Mouse (Mus musculus) adrenal gland (tissue): Measurements from ENCODE around the gene Hist1h2bh.
"Not testable (repeated sequence)": the region's sequence is repeated elsewhere in the genome, so short reads cannot be mapped to it uniquely, and the experiment has no call there.

Experiments used
- intact Hi-C: fragments of 180-260 bp; cut with DNase I; formaldehyde crosslinking; loops from one replicate; pipeline ENCODE4 v1.15.1; 2025

Gene Hist1h2bh

GRCm38 (mm10) chr13:23574546-23575170 is 31.5 kb upstream of the Hist1h2bh start:
- intact Hi-C loops: not testable (repeated sequence)

GRCm38 (mm10) chr13:23573898-23574524 is 30.8 kb upstream of the Hist1h2bh start, which contains the start of the genes Hist1h2bf and Hist1h2ad:
TSS of gene Hist1h2bf (minus strand) at chr13:23574196.
TSS of gene Hist1h2ad (plus strand) at chr13:23574381.
- intact Hi-C loops: not testable (repeated sequence)

GRCm38 (mm10) chr13:23573034-23573897 is 30.1 kb upstream of the Hist1h2bh start:
- intact Hi-C loops: not testable (repeated sequence)

- intact Hi-C loops: no loop called here
Observed at GRCm38 (mm10) chr13:23572218-23573033, 29.2 kb upstream of the Hist1h2bh start.

GRCm38 (mm10) chr13:23571504-23572217 is 28.5 kb upstream of the Hist1h2bh start:
- intact Hi-C loops: not testable (repeated sequence)

GRCm38 (mm10) chr13:23571022-23571503 is 27.9 kb upstream of the Hist1h2bh start, which contains the start of the genes Hist1h2ae and Hist1h2bg:
TSS of gene Hist1h2ae (minus strand) at chr13:23571220.
TSS of gene Hist1h2bg (plus strand) at chr13:23571396.
- intact Hi-C loops: no loop called here

GRCm38 (mm10) chr13:23570261-23571021 is 27.2 kb upstream of the Hist1h2bh start:
- intact Hi-C loops: not testable (repeated sequence)

- intact Hi-C loops: no loop called here
Observed at GRCm38 (mm10) chr13:23564482-23564881, 21.3 kb upstream of the Hist1h2bh start.

GRCm38 (mm10) chr13:23562699-23563462 is 19.7 kb upstream of the Hist1h2bh start:
- intact Hi-C loops: no loop called here

GRCm38 (mm10) chr13:23561883-23562659 is 18.9 kb upstream of the Hist1h2bh start, which contains the start of gene Hist1h3e:
TSS of gene Hist1h3e (minus strand) at chr13:23562369.
- intact Hi-C loops: not testable (repeated sequence)

- intact Hi-C loops: not testable (repeated sequence)
Observed at GRCm38 (mm10) chr13:23561531-23561882, 18.3 kb upstream of the Hist1h2bh start.

GRCm38 (mm10) chr13:23560699-23561098 is 17.5 kb upstream of the Hist1h2bh start:
- intact Hi-C loops: not testable (repeated sequence)

GRCm38 (mm10) chr13:23556906-23557305 is 13.7 kb upstream of the Hist1h2bh start:
- intact Hi-C loops: no loop called here

- intact Hi-C loops: no loop called here
Observed at GRCm38 (mm10) chr13:23555839-23556416, 12.7 kb upstream of the Hist1h2bh start.

- intact Hi-C loops: no loop called here
Observed at GRCm38 (mm10) chr13:23554925-23555838, 12.0 kb upstream of the Hist1h2bh start.

GRCm38 (mm10) chr13:23554393-23554792 is 11.2 kb upstream of the Hist1h2bh start:
- intact Hi-C loops: no loop called here
